Mouse (Mus musculus) thymus, postnatal 25 days (tissue): ENCODE measurements at regions not wholly inside any gene's neighbourhood (a gene's known extent, or its start where the extent isn't known, plus 50 kb on each side); places are given as distances from the start of the nearest gene placed in this dataset.

Experiments used
- DNase-seq: peaks from one replicate; pipeline ENCODE4 v3.0.0; 2022

- DNase-seq = no peak
Observed at GRCm38 (mm10) chr2:105528535-105528934, 129.4 kb upstream of the Rcn1 start.

GRCm38 (mm10) chr2:105544099-105544498 lies 124.6 kb upstream of the Pax6 start:
- no peak for DNase-seq

GRCm38 (mm10) chr2:105552092-105552491 lies 116.6 kb upstream of the Pax6 start:
- no peak for DNase-seq

- DNase-seq = no peak
Observed at GRCm38 (mm10) chr2:105586782-105587181, 81.9 kb upstream of the Pax6 start.

- DNase-seq = no peak
Observed at GRCm38 (mm10) chr2:105594131-105594530, 74.6 kb upstream of the Pax6 start.

- DNase-seq = no peak
Observed at GRCm38 (mm10) chr2:105604553-105605116, 64.1 kb upstream of the Pax6 start.

GRCm38 (mm10) chr2:105607969-105608538 lies 60.6 kb upstream of the Pax6 start:
- no peak for DNase-seq

- DNase-seq = no peak
Observed at GRCm38 (mm10) chr2:105608756-105609155, 59.9 kb upstream of the Pax6 start.

GRCm38 (mm10) chr2:105611014-105611413 lies 57.7 kb upstream of the Pax6 start:
- no peak for DNase-seq

GRCm38 (mm10) chr2:105611651-105612050 lies 57.0 kb upstream of the Pax6 start:
- DNase-seq = no peak

GRCm38 (mm10) chr2:105612051-105612664 lies 56.5 kb upstream of the Pax6 start:
- DNase-seq = no peak

- no peak for DNase-seq
Observed at GRCm38 (mm10) chr2:105612706-105613105, 56.0 kb upstream of the Pax6 start.

- DNase-seq = no peak
Observed at GRCm38 (mm10) chr2:105613243-105613642, 55.5 kb upstream of the Pax6 start.

GRCm38 (mm10) chr2:105615891-105616733 lies 52.6 kb upstream of the Pax6 start:
- no peak for DNase-seq
